Mouse (Mus musculus) olfactory bulb, adult 2 months (tissue): ENCODE data around the gene Guca2a. TPM values are rescaled to one million over a fixed set of nuclear protein-coding genes. Genes with fewer than 3 reads are reported as not detected.
A peak's percentile ranks its signal among the peaks of the same experiment; 100 is the strongest.

Source experiments
- H3K27ac ChIP-seq: fragments of 200-500 bp; 2 replicates; pipeline ENCODE4 v1.5.1; 2012; ENCODE audit warnings: low read depth, low read length; ENCODE audit not compliant: insufficient read depth
- H3K4me1 ChIP-seq: fragments of 200-500 bp; 2 replicates; pipeline ENCODE4 v1.6.1; 2012; ENCODE audit warnings: low read length; ENCODE audit not compliant: control insufficient read depth, insufficient read depth
- H3K4me3 ChIP-seq: fragments of 200-500 bp; 2 replicates; pipeline ENCODE4 v1.5.1; 2012; ENCODE audit warnings: mild to moderate bottlenecking, low read depth, low read length, moderate library complexity; ENCODE audit not compliant: insufficient read depth
- CTCF ChIP-seq: fragments of 200-500 bp; IDR thresholded peaks from 2 replicates; pipeline ENCODE4 v1.5.1; 2012; ENCODE audit warnings: low read depth, mild to moderate bottlenecking, low read length, moderate library complexity; ENCODE audit not compliant: insufficient read depth
- POLR2A ChIP-seq: fragments of 200-500 bp; IDR thresholded peaks from 2 replicates; pipeline ENCODE4 v1.6.1; 2012; ENCODE audit warnings: mild to moderate bottlenecking, low read depth, low read length, moderate library complexity; ENCODE audit not compliant: insufficient read depth
- WGBS: fragments of 180-500 bp; shearing (Covaris S2); methylation state at CpG from one replicate; pipeline ENCODE4 v1.1.7; 2018; 5-methylcytosine and 5-hydroxymethylcytosine counted together
- polyA plus RNA-seq: library from polyadenylated mRNA; stranded (reverse); fragments of >200 nt; gene quantifications from 2 replicates; pipeline ENCODE4 v1.2.4, GENCODE M21; 2012; ENCODE audit warnings: low replicate concordance; ENCODE audit not compliant: missing spikeins, insufficient read depth, insufficient read length

Gene Guca2a
- polyA plus RNA-seq, 1 experiment: not detected

DNA sequence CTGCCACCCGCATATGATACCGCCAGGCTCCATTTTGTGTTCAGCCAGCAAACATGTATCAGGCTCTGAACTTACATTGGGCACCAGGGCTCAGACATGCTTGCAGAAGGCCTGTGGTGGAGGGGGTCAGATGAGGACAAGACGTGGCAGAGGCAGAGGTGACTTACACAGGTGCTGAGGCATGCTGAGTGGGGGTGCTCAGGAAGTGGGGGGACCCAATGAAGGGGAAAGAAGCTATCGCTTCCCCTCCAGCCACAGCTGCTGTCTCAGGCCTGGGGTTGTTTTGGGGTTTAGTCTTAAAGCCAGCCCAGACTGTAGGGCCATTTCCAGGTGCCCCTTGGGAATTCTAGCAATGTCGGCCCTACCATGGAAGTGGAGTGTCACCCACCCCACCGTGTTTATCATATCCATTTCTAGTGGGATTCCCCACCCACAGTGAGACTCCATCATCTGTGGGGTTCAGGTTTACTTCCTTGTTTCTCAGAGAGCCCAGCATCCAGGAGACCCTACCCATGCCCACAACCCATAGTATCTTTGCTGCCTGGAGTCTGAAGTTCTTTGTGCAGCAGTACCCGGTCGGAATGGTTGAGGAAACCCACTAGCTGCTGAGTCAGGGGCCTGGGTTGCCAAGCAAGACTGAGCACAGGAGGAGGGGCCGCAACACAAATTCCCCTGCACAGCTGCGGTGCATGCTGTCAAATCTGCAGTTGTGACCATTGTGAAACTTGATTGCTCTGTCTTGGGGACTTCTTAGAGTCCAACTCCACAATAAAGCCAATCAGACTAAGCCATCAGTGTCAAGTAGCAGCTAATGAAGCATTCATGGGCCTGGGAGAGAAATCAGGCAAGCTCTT, 32.1 kb downstream of the Guca2a start:
- H3K27ac ChIP-seq: no peak overlapping the region
- TF ChIP-seq CTCF: no peak
- TF ChIP-seq POLR2A: no peak
- 61% methylated on average over 10 of the region's 10 CpGs for WGBS

DNA sequence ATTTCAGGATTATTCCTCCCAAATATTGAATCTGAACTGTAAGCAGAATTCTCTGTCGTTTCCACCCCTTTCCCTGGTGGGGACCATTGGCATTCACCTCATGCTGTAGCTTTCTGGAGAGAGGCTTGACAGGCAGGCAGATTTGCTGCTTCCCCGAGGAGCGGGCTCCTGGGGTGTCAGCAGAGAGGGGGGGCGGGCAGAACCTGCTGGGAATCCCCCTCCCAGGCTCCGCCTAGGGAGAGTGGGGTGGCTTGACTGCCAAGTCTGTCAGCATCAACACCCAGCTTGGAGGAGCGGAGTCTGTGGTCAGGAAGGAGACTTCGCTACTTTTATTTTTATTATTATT, 32.7 kb downstream of the Guca2a start:
- no peak for TF ChIP-seq POLR2A
- WGBS: 44% methylated on average over 7 of the region's 7 CpGs
- Histone ChIP-seq H3K27ac (no peak overlapping the region), H3K4me1 (peaks cover 17% of the 10 kb centered on the region), H3K4me3 (no peak overlapping the region)

More for the DNA sequence above, 32.1 kb downstream of the Guca2a start:
- Histone ChIP-seq H3K4me1 (peaks cover 17% of the 10 kb centered on the region), H3K4me3 (no peak overlapping the region)

DNA sequence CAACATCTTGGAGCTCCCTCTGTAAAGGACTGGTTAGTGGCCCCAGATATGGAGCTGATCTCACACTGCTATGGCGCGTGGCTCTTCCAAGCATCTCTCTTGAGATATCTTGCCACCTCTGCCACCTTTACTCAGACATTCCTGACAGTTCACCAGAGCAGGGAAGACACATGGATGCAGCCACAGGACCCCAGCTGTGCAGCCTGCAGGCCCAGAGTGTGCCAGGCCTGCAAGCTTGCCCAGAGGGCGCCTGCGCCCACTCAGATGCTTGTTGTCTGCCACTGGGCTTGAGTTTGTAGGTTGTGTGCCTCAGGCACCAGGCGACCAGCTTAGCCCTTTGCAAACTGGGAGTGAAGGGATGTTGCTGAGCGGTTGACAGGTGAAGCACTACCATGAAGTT, 33.2 kb downstream of the Guca2a start:
- H3K4me1 ChIP-seq: peaks cover 17% of the 10 kb centered on the region
- H3K4me3 ChIP-seq: no peak overlapping the region
- 80% methylated on average over 6 of the region's 6 CpGs for WGBS
- no peak overlapping the region for H3K27ac ChIP-seq
- TF ChIP-seq POLR2A: no peak
- TF ChIP-seq CTCF: no peak

DNA sequence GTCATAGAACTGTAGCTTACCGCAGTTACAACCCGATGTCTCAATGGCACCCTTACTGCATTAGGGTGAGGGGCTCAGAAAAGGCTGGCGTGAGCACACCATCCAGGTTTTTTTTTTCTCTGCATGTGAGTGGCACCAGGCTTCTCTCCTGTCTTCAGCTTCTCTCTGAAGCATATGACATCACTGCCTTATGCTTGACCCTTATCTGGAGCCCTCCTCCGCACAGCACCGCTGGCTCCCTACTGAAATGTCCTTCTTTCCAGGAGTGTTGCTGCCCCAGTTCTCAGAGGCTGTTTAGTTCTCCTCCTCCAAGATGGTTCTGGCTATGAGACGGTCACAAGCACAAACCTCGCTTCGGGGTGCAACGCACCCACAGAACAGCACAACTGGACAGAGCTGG, 33.7 kb downstream of the Guca2a start:
- WGBS: 90% methylated on average over 9 of the region's 9 CpGs
- TF ChIP-seq POLR2A: no peak
- no peak for TF ChIP-seq CTCF
- H3K4me3 ChIP-seq: no peak overlapping the region
- H3K4me1 ChIP-seq: peaks cover 14% of the 10 kb centered on the region
- H3K27ac ChIP-seq: no peak overlapping the region

DNA sequence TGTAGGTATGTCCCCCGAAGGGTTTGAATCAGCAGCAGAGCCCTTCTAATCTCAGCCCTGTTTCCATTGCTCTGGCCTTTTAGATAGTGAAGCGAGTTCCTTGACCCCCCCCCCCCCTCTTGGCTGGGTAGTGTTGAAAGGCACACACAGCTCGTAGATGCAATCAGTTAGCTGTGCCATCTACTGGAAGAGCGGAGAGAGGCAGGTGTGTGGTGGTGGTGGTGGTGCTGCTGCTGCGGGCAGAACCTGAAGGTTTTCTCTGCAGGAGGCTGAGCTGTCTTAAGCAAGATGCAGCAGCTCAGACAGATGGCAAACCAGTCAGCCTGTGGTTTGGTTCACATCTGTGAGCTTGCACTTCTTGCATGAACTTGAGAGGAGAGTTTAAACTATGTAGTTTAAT, 35.2 kb downstream of the Guca2a start:
- 50% methylated on average over 5 of the region's 5 CpGs for WGBS
- TF ChIP-seq CTCF (0 out of 2 replicates have a peak, but pooled peaks have one; percentile 22), POLR2A (no peak)
- Histone ChIP-seq H3K4me1 (peaks cover 13% of the 10 kb centered on the region), H3K4me3 (no peak overlapping the region), H3K27ac (no peak overlapping the region)

DNA sequence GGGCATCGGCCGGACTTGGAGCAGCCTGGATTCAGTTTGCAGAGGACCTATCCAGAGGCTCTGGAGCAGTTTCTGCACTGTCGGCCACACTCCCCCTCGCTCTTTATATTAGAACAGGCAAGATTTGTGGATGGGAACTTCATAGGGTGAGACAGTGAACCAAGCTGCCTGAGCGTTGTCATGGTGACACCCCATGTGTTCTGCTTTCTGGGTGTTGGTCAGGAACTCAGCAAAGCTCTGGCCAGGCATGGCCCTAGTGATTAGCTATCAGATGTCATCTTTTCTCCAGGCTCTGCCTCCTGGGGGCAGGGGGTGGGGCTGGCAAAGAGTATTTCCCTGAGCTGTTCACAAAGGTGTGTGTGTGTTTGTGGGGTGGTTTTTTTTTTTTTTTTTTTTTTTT, 45.1 kb downstream of the Guca2a start:
- H3K4me1 ChIP-seq: peaks cover 3% of the 10 kb centered on the region
- H3K27ac ChIP-seq: no peak overlapping the region
- 46% methylated on average over 5 of the region's 5 CpGs for WGBS
- H3K4me3 ChIP-seq: no peak overlapping the region
- TF ChIP-seq CTCF: no peak
- TF ChIP-seq POLR2A: no peak

DNA sequence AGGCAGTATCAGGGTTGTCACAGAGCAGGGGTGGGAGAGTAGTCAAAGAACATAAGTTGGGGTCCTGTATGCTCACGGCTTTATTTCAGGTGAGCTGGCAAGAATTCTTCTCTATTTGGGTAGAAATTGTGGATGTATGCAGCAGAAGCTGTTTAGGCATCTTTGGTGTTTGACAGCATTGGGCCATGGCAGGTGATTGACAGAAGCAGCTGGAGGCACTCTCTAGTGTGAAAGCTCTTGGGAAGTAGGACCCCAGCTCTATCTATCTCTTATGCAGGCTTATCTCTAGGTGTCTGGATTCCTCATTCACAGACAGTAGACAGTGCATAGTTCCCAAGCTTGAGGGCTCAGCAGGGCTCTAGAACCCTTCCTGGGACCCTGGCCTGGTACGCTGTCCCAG, 48.2 kb downstream of the Guca2a start:
- Histone ChIP-seq H3K4me1 (peaks cover 3% of the 10 kb centered on the region), H3K27ac (no peak overlapping the region), H3K4me3 (no peak overlapping the region)
- TF ChIP-seq CTCF (no peak), POLR2A (no peak)
- WGBS: 95% methylated on average over 2 of the region's 2 CpGs

Other genes with a start within 250 kb of the Guca2a start
- not detected in 2 replicates for gene Ccdc30, start 222.2 kb upstream of the Guca2a start, polyA plus RNA-seq
- not detected in 2 replicates for gene Ppcs, start 215.3 kb upstream of the Guca2a start, polyA plus RNA-seq
- not detected in 2 replicates for gene Zmynd12, start 214.9 kb upstream of the Guca2a start, polyA plus RNA-seq
- not detected in 2 replicates for gene Rimkla, start 145.1 kb upstream of the Guca2a start, polyA plus RNA-seq
- gene Foxj3, start 100.7 kb upstream of the Guca2a start, polyA plus RNA-seq: 98.3 TPM in 1 of 2 replicates, not detected in the other
- gene Frg2f1, start 98.2 kb upstream of the Guca2a start, polyA plus RNA-seq: not detected in 2 replicates
- gene Guca2b, start 21.2 kb downstream of the Guca2a start, polyA plus RNA-seq: not detected in 2 replicates
- 55.7 TPM in 1 of 2 replicates, not detected in the other for gene Hivep3, start 96.1 kb downstream of the Guca2a start, polyA plus RNA-seq